Mouse (Mus musculus): ENCODE data around the gene Upk1a.

Upk1a gene

GRCm38 (mm10) chr7:30572389-30572788 lies 40.3 kb downstream of the Upk1a start:
- DNase-seq: no peak

- no peak for DNase-seq
These were observed 45.1 kb downstream of the Upk1a start for GRCm38 (mm10) chr7:30567555-30567954.

- peak in 1 of 2 experiments; percentile 53 for DNase-seq
These were observed 46.6 kb downstream of the Upk1a start for GRCm38 (mm10) chr7:30566033-30566432.

- DNase-seq: no peak
These were observed 47.6 kb downstream of the Upk1a start, which contains the start of gene Igflr1 for GRCm38 (mm10) chr7:30564970-30565571. Igflr1 (plus strand) TSS chr7:30565427.

GRCm38 (mm10) chr7:30563906-30564280 lies 48.8 kb downstream of the Upk1a start:
- no peak for DNase-seq

- DNase-seq: peak; percentile 97
These were observed 49.3 kb downstream of the Upk1a start, which contains the start of the genes U2af1l4, Gm49396 and Psenen for GRCm38 (mm10) chr7:30563117-30563905. U2af1l4 (plus strand) TSS chr7:30563301. Gm49396 (plus strand) TSS chr7:30563344. Psenen (minus strand) TSS chr7:30563627.

- no peak for DNase-seq
These were observed 50.0 kb downstream of the Upk1a start for GRCm38 (mm10) chr7:30562526-30563116.

- no peak for DNase-seq
These were observed 52.4 kb downstream of the Upk1a start for GRCm38 (mm10) chr7:30560296-30560695.

- peak; percentile 97 to 99 for DNase-seq
These were observed 53.1 kb downstream of the Upk1a start, which contains the start of gene Lin37 for GRCm38 (mm10) chr7:30559443-30559954. Lin37 (minus strand) TSS chr7:30559838.

- no peak for DNase-seq
These were observed 53.8 kb downstream of the Upk1a start for GRCm38 (mm10) chr7:30558656-30559442.

- no peak for DNase-seq
These were observed 54.6 kb downstream of the Upk1a start for GRCm38 (mm10) chr7:30557901-30558514.

GRCm38 (mm10) chr7:30556894-30557536 lies 55.6 kb downstream of the Upk1a start:
- no peak for DNase-seq

- no peak for DNase-seq
These were observed 58.6 kb downstream of the Upk1a start for GRCm38 (mm10) chr7:30553810-30554584.

Measured in lung, postnatal 4 days (tissue).